8 mouse cellular contexts compared by ENCODE assay signal in the genomic region with DNA sequence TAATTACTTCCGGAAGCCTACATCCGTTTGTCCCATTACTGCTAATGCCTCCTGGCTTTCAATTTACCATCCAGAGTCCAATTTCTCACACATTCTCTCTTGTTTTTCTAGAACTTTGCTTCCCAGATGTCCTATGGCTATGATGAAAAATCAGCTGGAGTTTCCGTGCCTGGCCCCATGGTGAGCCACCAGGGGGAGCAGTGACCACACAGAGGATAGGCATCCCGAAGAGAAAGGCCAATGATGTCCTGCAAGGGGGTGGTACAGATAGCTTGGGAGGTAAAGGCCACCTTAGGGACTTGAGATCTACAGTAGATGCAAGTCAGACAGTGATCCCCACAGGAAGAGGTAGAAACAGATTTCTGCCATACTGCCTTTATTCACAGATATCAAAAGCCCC. TPM values are rescaled to one million over a fixed set of nuclear protein-coding genes. Genes with fewer than 3 reads are reported as not detected.
DNase-seq lines count a peak whose midpoint lies in the region; ATAC-seq and TF ChIP-seq lines count a peak whose summit lies in the region.

No protein-coding gene starts in this region.

- intact Hi-C loops in gastrocnemius, postnatal 14 days (cut with DNase I; ENCODE audit: low total_unique reads): loop anchor here (5.0 kb wide), 1 partner anchor 33 kb away; no protein-coding TSS in a partner anchor

- peak; percentile 38 for DNase-seq in 3134 (ENCODE audit: extremely low read depth, insufficient read length, low spot score)
- peak; percentile 48 to 62 for DNase-seq in CD8-positive naive resting alpha-beta T cell, adult 2 months (ENCODE audit: low read depth in 2 of 2, low spot score in 2 of 2)
- peak; percentile 61 to 73 for DNase-seq in cerebellum, adult 2 months
- DNase-seq in gastrocnemius, postnatal 14 days: peak; percentile 79
- DNase-seq in kidney, postnatal 10 days: peak; percentile 90
- peak; percentile 64 for DNase-seq in retina, postnatal 7 days (ENCODE audit: low read depth, low spot score)

- H3K9me3 ChIP-seq in liver, embryonic 12.5 days (replicated peaks): no peaks in the 10 kb centered on the region

- no peak for TF ChIP-seq POLR2A in cerebellum, adult 2 months (IDR thresholded peaks at IDR 0.05; ENCODE audit: borderline replicate concordance, insufficient read depth, low read length)

- no peak overlapping the region for H3K27ac ChIP-seq in cerebellum, adult 2 months (ENCODE audit: insufficient read depth, low read length)
- H3K27ac ChIP-seq in liver, embryonic 12.5 days: 0 out of 2 replicates have a peak overlapping the region, but pooled peaks have one; percentile 4

- no peak overlapping the region for H3K9ac ChIP-seq in liver, embryonic 12.5 days

- H3K36me3 ChIP-seq in liver, embryonic 12.5 days: no peaks in the 10 kb centered on the region

- WGBS in cerebellum, adult 2 months: 20% methylated on average over 4 of the region's 4 CpGs
- 16% methylated on average over 4 of the region's 4 CpGs for WGBS in liver, embryonic 12.5 days (ENCODE audit: insufficient replicate concordance)

- no peak overlapping the region for H3K4me2 ChIP-seq in liver, embryonic 12.5 days

- no peak overlapping the region for H3K4me3 ChIP-seq in cerebellum, adult 2 months (replicated peaks; ENCODE audit: insufficient read depth, low read depth, low read length)
- H3K4me3 ChIP-seq in liver, embryonic 12.5 days: no peak overlapping the region

- ATAC-seq in liver, embryonic 12.5 days: no peak
- ATAC-seq in activated CD4-positive, CD25-positive, alpha-beta regulatory T cell, adult 4 months: no peak

- peak; percentile 87 for TF ChIP-seq CTCF in cerebellum, adult 2 months (IDR thresholded peaks at IDR 0.05; ENCODE audit: borderline replicate concordance, insufficient read depth, low read depth, low read length)

- no peaks in the 10 kb centered on the region for H3K4me1 ChIP-seq in cerebellum, adult 2 months (ENCODE audit: control insufficient read depth, insufficient read depth, low read length)
- H3K4me1 ChIP-seq in liver, embryonic 12.5 days: peaks cover 14% of the 10 kb centered on the region

- H3K27me3 ChIP-seq in cerebellum, adult 2 months (ENCODE audit: control insufficient read depth, insufficient read depth, low read length): no peaks in the 10 kb centered on the region
- H3K27me3 ChIP-seq in liver, embryonic 12.5 days (replicated peaks): peaks cover 98% of the 10 kb centered on the region

RNA-seq across cellular contexts. Expression of a gene that starts 3.3 kb away (rescaled TPM):
- polyA plus RNA-seq in cerebellum, adult 2 months (2012; rRNA removed): 4.5 and 5.5 TPM in 2 replicates
- total RNA-seq in gastrocnemius, postnatal 14 days (2021): 1,000 to 10,000 TPM; 3,539 to 4,018 TPM
- polyA plus RNA-seq in liver, embryonic 12.5 days (2016; fragmentation: Nextera tagmentation; extraction: Ambion mirVana): 135 and 153 TPM in 2 replicates
- under 1 TPM; 0.10 to 0.61 TPM for polyA plus RNA-seq in activated CD4-positive, CD25-positive, alpha-beta regulatory T cell, adult 4 months (2017; shearing (Covaris generic))

RNA-seq across cellular contexts. Expression of a gene that starts 28.1 kb away (rescaled TPM):
- not detected in 2 replicates for polyA plus RNA-seq in cerebellum, adult 2 months (2012; rRNA removed)
- not detected for total RNA-seq in gastrocnemius, postnatal 14 days (2021)
- polyA plus RNA-seq in liver, embryonic 12.5 days (2016; fragmentation: Nextera tagmentation; extraction: Ambion mirVana): not detected in 2 replicates
- polyA plus RNA-seq in activated CD4-positive, CD25-positive, alpha-beta regulatory T cell, adult 4 months (2017; shearing (Covaris generic)): not detected

RNA-seq across cellular contexts. Expression of a gene that starts 36.8 kb away (rescaled TPM):
- 1.9 and 3.9 TPM in 2 replicates for polyA plus RNA-seq in cerebellum, adult 2 months (2012; rRNA removed)
- total RNA-seq in gastrocnemius, postnatal 14 days (2021): 100 to 1,000 TPM; 201 to 224 TPM
- polyA plus RNA-seq in liver, embryonic 12.5 days (2016; fragmentation: Nextera tagmentation; extraction: Ambion mirVana): 0.17 TPM in 1 of 2 replicates, not detected in the other
- under 1 TPM in 1 of 2 experiments, not detected in 1; 0.46 TPM for polyA plus RNA-seq in activated CD4-positive, CD25-positive, alpha-beta regulatory T cell, adult 4 months (2017; shearing (Covaris generic))

RNA-seq across cellular contexts. Expression of a gene that starts 51.6 kb away (rescaled TPM):
- polyA plus RNA-seq in cerebellum, adult 2 months (2012; rRNA removed): 149 and 153 TPM in 2 replicates
- total RNA-seq in gastrocnemius, postnatal 14 days (2021): 10 to 100 TPM; 38.7 to 38.8 TPM
- polyA plus RNA-seq in liver, embryonic 12.5 days (2016; fragmentation: Nextera tagmentation; extraction: Ambion mirVana): 13.4 and 14.1 TPM in 2 replicates
- 10 to 100 TPM; 23.1 to 24.0 TPM for polyA plus RNA-seq in activated CD4-positive, CD25-positive, alpha-beta regulatory T cell, adult 4 months (2017; shearing (Covaris generic))

Comparison
In these comparisons a context has a peak if more than half of its experiments do, and no peak if none do; other contexts are left out.
1. DNase-seq: peak in every context shown above with its lines; median percentile 90 in kidney, postnatal 10 days; 79 in gastrocnemius, postnatal 14 days; 67 in cerebellum, adult 2 months; 64 in retina, postnatal 7 days; 55 in CD8-positive naive resting alpha-beta T cell, adult 2 months; 38 in 3134.
2. RNA of a gene that starts 3.3 kb away (polyA plus RNA-seq): 135 to 153 TPM in liver, embryonic 12.5 days; 4.5 to 5.5 TPM in cerebellum, adult 2 months and 0.10 to 0.61 TPM in activated CD4-positive, CD25-positive, alpha-beta regulatory T cell, adult 4 months; every median in the first group is over 10 times any median in the second.